Mouse (Mus musculus) regulatory T cell (primary cell): Measurements from ENCODE around the gene Plekhg3.

ENCODE experiments used
- in situ Hi-C: fragments of 300-600 bp; cut with MboI, MseI; formaldehyde crosslinking; loops from one replicate; pipeline ENCODE4 v1.15.1; 2025; ENCODE audit warnings: high pct_unique_total_duplicates

Plekhg3 gene

DNA sequence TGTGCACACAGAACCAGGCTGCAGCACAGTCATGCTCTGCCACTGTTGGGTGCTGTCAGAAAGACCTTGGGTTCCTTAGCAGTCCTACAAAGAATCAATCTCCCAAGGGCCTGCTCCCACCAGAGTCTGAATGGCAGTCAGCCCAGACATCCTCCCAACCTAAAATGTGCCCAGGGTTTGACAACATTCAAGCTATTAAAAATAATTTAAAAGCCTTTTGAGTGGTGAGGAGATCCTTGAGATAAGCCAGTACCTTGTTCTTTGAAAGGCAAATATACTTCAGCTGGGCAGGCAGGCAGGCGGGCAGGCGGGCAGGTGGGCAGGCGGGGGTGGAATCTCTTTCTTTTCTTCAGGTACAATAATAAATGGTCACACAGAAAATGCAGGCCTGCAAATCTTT, 5.8 kb upstream of the Plekhg3 start:
- in situ Hi-C loops: loop anchor here (10.0 kb wide), 1 partner anchor 1670 kb away; the partner anchor contains the start of gene Gm6657

DNA sequence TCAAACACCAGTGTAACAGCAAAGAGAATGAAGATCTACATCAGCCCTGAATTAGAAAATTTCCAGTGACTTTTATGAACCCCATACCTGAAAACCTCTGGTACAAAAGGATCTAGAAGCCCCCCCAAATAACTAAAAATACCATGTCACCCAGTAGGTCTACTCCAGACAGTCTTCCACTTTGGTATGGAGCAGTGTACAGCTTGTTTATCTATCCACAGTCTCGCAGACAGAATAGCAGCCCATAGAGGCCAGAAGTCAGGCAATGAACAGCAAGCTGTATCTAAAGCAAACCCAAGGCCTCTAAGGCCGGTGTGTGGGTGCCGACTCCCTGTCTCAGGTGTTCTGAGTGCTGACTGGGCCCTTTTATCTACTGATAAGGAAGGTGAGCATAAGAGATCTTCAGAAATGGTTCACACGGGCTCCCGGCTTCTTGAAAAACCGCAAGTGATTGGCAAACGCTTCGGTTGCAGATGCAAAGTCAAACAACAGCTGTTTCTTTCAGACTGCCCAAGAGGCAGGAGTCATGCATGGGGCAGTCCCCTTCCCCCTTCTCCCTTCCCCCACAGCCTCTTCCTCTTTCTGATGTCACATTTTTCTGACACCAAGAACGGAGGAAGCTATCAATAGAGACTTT, 3.3 kb upstream of the Plekhg3 start:
- in situ Hi-C loops: loop anchor here (10.0 kb wide), 1 partner anchor 1667 kb away; the partner anchor contains the start of gene Gm6657

DNA sequence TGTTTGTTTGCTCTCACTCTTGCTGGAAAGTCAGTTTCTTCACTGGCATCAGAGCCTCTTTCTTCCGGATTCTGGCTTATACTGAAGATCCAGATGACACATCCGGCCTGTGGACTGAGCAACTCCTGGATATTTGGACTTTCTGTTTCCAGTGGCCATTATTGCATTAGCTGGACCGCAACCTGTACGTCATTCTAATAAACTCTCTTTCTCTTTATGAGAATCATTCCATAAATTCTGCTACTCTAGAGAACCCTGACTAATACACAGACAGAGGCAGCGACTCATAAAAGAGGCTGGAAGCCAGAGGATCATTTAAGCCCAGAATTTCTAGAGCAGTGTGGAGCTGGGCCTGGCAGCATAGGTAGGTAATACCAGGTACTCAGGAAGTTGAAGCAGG, 1.9 kb upstream of the Plekhg3 start:
- in situ Hi-C loops: loop anchor here (10.0 kb wide), 1 partner anchor 1666 kb away; the partner anchor contains the start of gene Gm6657

DNA sequence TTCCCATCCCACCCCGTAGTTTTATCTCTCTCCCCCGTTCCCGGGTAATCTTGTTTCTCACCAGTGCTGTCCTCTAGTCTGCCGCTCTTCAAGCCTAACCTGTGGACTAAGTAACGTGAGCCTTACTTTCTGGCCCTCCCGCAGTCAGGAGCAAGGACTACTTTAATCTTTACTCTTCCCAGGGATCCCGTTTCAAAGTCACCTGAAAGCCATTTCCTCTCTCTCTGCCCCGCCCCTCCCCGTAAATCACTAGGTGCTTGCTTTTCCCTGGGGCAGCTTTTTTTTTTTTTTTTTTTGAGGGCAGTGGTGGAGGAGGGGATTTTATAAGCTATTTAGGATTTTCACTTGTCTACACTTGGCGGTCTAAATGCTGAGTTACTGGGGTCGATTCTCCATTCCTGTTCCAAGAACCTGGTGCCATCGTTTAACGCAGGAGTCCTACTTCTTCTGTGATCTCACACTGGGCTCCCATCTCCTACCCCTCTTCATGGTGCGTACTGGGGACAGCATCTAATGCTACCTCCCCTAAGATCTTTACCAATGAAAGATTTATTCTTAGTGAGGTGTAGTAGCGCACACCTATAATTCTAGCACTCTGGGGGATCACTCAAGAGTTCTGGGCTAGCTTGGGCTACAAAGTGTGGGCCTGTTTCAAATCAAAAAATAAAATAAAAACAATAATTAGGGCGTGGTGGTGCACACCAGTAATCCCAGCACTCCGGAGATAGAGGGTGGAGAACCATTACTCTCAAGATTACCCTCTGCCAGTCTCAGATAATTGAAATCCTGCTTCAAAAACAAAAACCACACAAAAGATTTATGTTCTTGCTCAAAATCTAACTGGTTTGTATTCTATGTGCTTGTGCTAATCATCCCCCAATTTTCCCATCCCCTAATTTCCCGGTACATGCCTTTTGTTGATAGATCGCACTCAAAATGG, 1.6 kb downstream of the Plekhg3 start:
- in situ Hi-C loops: loop anchor here (5.0 kb wide), 1 partner anchor 405 kb away; no protein-coding TSS in a partner anchor

DNA sequence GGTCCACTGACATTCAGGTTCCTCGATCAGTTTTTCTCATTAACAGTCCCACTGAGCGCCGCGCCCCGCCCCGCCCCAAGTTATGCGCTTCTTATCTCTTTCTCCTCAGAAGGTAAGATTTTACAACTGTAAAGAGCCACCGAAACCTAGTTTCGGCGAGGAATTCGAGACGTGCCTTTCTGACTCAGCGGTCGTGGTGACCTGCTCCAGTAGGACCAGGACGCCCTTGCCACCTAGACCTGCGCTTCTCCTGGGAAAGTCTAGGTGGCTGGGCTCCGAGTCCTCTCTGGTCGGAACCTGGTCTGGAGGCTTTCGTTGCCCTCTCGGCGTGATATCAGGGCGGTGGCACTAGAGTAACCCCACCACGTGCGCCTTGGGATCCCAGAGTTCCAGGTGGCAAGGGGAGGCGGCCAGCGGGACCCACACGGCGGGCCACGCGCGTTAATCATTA, 2.3 kb downstream of the Plekhg3 start:
- in situ Hi-C loops: loop anchor here (5.0 kb wide), 1 partner anchor 404 kb away; no protein-coding TSS in a partner anchor

DNA sequence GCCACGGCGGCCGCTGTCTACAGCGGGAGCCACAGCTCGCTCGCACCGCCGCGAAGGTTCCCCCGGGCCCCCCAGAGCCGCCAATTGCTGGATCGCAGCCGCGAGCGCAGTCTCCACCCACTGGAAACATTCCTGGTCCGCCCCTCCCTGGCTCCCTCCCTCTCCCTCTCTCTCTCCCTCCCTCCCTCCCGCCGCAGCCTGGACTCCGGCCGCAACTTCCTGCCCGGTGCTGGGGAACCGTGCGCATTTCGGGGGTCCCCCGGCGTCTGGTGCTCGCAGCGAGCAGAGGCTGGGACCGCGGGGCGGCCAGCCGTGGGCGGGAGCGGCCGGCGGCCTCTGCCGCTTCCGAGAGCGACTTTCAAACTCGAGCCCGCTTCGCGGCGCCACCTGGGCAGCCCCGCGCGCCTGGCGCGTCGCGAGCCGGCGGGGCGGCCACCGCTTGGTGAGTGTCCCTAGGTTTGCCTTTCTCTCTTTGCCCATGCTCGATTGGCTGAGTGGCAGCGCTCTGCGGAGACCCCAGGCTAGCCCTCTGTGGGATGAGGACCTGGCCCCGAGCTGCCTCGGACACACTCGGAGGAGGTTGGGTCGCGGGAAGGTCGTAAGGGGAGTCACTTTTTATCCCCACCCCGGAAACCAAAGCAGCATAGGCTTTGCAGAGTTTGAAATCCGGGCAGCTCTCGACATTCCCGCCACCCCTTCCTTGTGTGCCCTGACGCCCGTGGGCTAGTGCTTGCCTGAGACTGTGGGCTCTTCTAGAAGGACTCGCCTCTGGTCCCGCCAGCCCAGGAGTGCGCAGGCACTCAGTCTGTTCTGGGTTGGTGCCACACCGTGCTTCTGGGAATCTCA, 2.9 kb downstream of the Plekhg3 start:
- in situ Hi-C loops: loop anchor here (5.0 kb wide), 1 partner anchor 404 kb away; no protein-coding TSS in a partner anchor

DNA sequence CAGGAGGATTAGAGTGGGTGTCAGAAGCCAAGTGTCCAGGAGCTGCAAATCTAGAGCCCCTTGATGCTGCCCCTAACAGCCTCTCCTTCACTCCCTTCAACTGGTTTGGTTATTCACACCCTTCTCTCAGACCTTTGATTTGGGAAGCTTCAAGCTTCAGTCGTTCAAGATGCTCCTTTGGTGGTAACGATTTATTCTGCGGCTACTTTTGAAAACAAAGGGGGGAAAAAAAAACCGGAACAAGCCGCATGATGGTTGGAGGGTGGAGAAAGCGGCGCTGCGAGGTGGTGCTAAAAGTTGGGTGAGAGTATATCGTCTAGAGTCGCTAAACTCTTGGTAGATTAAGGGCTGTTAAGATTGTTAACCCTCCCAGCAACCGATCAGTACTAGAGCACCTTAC, 3.5 kb downstream of the Plekhg3 start:
- in situ Hi-C loops: loop anchor here (5.0 kb wide), 1 partner anchor 403 kb away; no protein-coding TSS in a partner anchor

DNA sequence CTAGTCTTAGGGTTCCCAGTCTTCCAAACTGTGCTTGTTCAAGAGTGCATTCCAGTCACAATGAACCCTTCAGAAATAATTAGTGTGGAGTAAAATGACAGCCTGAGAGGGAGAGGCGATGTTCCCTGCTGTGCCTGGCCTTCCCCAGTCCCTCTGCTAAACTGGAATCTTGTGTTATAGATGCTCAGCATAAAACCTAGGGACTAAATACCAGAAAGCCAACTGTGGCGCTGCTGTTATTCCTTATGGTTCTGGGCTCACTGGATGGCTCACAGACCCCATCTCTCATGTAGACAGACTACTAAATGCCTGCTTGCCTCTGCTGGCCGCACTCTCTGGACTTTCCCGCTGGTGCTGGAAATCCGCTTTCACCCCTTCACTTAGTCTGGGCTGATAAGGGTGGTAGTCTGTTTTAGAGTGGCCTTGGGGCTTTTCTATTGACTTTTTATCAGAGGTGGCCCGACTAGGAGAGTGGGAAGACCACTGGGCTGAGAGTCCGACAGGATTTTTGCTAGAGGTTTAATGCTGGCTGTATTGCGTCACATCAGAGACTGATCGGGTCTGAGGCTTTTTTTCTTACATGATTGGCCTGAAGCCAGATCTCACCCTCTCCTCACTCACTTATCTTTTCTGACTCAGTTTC, 4.1 kb downstream of the Plekhg3 start:
- in situ Hi-C loops: loop anchor here (5.0 kb wide), 1 partner anchor 403 kb away; no protein-coding TSS in a partner anchor

DNA sequence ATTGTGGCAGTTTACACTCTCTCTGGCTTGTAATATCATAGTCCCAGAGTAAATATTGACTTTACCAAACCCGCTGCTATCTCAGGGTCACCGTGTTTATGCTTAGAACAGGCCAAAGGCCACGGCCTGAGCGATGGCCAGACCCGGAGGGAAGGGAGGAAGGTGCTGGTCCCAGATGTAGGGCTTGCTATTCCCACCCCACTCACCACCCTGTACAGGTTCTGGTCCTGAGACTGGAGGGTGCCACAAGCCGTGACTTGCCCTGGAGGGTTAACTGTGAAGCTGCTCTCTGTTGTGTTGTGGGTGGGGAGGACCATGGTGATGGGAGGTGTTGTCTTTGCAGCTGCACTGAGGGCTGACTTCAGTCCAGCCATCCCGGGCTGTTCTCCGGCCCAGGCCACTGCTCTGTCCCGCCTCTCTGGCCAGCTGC, 4.8 kb downstream of the Plekhg3 start:
- in situ Hi-C loops: no loop called here

DNA sequence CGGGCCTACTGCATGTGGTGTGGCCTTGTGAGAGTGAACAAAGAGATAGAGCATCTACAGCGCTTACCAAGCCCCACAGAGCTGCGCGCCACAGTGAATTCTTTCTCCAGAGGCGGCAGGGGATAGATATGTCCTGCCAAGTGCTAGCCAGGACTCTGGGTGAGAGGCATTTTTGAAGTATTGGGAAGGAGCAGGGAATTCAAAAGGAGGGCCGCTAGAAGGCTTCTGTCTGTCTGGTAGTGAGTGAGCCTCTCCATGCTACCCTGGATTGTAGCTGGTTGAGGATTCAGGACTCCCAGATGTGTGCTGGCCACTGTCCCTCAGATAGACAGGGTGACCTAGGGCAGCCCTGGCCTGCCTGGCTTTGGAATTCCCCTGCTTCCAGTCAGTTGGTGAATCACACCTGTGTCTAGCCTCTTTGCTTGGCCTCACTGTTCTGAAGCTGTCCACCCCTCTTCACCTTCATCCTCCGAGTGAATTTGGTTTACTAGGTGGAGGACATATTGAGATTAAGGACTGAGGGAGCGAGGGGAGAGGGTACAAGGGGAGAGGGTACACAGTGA, 6.0 kb downstream of the Plekhg3 start:
- in situ Hi-C loops: no loop called here

DNA sequence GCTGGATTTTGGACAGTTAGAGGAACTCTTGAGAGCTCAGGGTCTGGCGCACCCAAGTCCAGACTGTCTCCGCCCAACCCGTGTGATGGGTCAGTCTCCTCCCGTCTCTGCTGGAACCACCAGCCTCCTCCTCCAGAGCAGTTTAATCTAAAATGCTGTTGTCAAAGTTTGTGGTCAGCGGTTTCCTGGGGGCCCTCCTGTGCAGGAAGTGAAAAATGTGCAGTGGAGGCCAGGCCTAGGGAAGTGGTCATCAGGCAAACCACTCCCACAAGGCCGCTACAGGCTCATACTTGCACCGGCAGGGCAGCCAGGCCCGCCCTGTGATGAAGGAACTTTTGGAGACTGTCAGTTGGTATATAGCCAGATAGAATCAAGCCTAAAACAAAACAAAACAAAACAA, 6.7 kb downstream of the Plekhg3 start:
- in situ Hi-C loops: no loop called here

DNA sequence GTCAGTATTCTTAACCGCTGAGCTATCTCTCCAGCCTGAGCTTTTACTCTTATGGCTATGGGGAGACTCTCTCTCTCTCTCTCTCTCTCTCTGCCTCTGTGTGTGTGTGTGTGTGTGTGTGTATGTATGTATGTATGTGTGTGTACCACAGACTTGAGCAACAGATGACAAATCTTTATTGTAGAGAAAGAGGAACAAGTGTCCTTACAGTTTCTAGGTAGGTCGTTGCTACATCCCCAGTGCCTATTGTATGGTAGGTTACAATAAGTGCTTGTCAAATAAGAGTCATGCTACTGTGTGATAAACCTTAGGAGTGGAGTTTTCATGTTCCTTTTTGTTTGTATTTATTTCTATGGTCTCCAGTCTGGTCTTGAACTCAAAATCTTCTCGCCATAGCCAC, 9.5 kb downstream of the Plekhg3 start:
- in situ Hi-C loops: no loop called here

DNA sequence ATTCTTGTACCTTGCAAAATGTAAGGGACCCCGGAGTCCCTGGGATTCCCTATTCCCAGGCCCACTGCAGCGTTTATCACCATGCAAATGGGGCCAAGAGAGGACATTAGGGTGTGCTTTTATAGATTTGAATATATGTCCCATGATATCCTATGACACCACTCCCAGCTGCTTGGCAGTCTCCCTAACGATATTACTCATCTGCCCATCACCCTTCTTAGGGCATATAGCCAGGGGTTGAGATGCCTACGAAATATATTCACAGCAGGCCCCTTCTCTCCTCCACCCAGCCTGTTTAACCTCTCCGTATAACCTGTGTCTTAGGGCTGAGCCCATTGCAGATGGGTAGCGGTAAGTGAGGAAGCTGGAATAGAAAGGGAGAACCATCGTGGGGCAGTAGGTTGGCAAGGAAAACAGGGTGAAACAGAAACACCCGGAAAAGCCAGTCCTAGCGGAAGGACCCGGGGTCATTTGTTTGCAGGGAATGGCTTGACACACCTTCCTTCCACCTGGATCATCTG, 10.1 kb downstream of the Plekhg3 start:
- in situ Hi-C loops: no loop called here

DNA sequence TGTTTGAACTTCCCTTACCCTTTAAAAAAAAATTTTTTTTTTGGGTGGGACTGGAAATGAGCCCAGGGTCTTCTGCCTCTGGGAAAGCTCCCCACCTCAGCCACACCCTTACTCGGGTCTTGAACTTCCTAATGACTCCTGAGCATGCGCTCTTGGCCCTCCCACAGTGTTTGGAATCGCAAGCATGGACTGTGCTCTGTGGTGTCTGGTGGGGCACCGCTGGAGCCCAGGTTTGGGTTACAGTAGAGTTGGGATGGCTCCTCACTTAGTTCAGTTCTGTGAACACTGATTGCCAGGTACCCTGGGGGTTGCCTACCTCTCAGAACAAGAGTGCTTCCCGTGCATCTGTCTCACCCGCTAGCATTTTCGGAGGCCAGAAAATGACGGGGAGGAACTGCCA, 10.8 kb downstream of the Plekhg3 start:
- in situ Hi-C loops: no loop called here

DNA sequence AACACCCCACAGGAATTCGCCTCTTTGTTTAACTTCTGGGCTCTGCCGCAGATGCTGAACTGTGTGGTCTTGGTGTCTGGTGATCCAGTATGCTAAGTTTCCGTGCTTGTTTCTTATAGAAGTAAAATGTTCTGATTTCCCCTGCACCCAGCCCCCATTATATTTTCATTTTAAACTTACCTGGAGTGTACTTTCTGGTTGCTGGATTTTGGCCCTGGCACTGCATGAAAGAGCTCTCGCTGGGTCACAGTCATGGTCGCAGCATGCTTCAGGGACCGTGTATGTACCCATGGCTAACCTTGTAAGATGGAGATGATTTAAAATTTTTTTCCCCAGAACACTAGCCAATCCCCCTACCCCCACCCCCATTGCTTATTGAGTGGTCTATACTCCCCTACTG, 11.2 kb downstream of the Plekhg3 start:
- in situ Hi-C loops: no loop called here

DNA sequence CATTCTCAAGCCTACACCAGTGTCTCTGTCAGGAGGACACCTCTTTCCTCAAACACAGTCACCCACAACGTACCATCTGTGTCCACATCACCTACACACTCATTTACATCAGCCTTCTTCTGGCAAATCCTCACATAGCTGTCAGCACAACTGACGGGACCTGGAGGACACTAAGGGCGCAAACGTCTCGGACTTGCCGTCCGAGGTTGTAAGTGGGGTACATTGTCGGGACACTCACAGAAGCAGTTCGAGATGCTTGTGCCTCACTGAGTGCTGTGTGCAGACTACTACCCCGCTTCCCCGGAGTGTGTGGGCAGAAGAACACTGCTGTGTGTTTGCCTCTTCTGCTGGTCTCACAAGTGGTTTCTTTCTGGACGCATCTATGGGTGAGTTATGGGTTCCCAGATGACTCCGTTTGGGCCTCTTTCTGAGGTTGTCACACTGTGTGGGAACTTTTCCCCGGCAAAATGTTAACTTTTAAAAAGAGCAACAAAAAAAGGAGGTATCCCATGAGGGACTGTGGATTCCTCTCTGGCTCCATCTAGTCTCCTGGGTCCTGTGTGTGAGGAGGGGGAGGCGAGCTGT, 15.2 kb downstream of the Plekhg3 start:
- in situ Hi-C loops: no loop called here

DNA sequence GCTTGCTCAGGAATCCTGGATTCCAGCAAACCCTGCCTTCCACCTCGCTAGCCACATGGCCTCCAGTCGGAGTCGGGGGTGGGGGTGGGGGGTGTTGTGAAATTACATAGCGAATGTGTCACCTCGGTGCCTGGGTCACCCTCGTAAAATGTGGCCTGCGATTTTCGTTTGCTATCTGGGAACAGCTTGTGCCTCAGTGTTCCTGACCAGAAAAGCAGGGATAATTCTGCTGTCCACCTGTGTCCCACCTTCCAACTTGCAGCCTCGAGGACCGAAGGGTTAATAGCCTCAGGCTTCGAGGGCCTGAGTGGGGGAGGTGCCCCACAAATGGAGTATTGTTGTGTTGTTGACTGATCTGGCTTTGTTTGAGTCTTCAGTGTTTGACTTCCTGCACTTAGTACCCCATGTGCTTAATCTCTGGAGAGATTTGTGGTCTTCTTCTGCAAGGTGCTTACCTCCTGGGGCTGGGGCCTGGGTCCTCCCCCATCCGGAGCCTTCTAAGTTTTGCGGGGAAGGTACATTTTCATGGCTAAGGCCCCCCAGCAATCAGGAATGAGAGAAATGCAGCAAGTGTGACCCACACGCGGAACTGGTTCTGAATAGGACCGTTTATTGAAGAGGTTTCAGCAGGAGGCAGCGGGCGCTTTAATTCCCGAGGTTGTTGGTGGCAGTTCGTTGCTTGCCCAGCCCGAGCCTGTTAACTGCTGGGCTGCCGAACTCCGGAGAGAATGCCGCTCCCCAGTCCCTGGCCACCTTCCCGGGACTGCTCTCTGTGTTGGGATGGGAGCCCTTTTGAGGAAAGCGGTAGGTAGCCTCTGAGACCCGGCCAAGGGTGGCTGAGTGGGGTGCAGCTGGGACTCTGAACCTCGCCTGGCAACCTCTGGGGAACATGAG, 15.9 kb downstream of the Plekhg3 start:
- in situ Hi-C loops: no loop called here

DNA sequence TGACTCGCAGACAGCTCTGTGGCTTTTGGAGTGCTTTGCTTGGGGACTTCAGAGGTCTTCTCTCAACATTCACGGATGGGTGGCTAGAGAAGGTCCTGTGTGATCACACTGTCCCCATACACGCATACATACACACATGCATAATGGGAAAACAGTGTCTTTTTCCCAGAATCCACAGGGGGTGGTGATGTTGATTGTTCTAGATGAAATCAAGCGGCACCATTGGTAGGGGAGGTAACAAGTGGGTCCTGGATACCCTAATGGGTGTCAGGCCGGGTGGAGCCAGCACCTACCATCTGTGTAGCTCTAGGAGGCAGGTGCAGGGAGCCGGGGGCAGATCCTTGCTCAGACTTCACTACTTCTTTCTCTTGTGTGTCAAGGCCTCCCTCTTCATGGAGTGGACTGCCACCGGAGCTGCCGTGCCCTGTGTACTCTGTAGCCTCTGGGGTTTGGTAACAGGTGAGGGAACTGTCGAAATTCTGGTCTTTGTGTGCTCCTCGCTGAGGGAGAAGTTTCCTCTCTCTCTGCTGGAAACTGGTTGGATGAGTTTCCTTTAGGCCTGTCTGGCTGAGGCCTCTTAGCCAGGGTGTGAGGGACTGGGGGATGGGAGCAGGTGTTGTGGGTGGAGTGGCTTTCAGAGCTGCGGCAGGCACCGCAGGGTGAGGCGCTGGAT, 16.9 kb downstream of the Plekhg3 start:
- in situ Hi-C loops: no loop called here
